Mouse (Mus musculus) lung, embryonic 16.5 days (tissue): ENCODE measurements around the gene Gria4. TPM values are rescaled to one million over a fixed set of nuclear protein-coding genes. Genes with fewer than 3 reads are reported as not detected.
"Not testable (repeated sequence)": the region's sequence is repeated elsewhere in the genome, so short reads cannot be mapped to it uniquely, and the experiment has no call there.

Experiments
- ATAC-seq: fragments of 200-750 bp; cut with Nextera tagmentation; 2 replicates; pipeline ENCODE4 v1.8.0; 2017; ENCODE audit warnings: low read depth, mild to moderate bottlenecking, moderate library complexity
- H3K27ac ChIP-seq: fragments of 300-500 bp; sonication (generic); 2 replicates; pipeline ENCODE4 v1.5.1; 2014; ENCODE audit warnings: mild to moderate bottlenecking, control low read depth, low read length
- H3K27me3 ChIP-seq: fragments of 300-500 bp; sonication (generic); 2 replicates; pipeline ENCODE4 v1.6.1; 2014; ENCODE audit warnings: low read depth, low read length, mixed read lengths; ENCODE audit not compliant: control insufficient read depth, insufficient read depth
- H3K36me3 ChIP-seq: fragments of 300-500 bp; sonication (generic); 2 replicates; pipeline ENCODE4 v1.6.1; 2014; ENCODE audit warnings: low read length; ENCODE audit not compliant: control insufficient read depth, insufficient read depth
- H3K4me1 ChIP-seq: fragments of 300-500 bp; sonication (generic); replicated peaks from 2 replicates; pipeline ENCODE4 v1.6.1; 2014; ENCODE audit warnings: low read length, mixed read lengths; ENCODE audit not compliant: control insufficient read depth, insufficient read depth
- H3K4me2 ChIP-seq: fragments of 300-500 bp; sonication (generic); 2 replicates; pipeline ENCODE4 v1.6.1; 2014; ENCODE audit warnings: low read depth, low read length, control low read depth
- H3K4me3 ChIP-seq: fragments of 300-500 bp; sonication (generic); 2 replicates; pipeline ENCODE4 v1.5.1; 2014; ENCODE audit warnings: mild to moderate bottlenecking, low read length, control low read depth
- H3K9ac ChIP-seq: fragments of 300-500 bp; sonication (generic); 2 replicates; pipeline ENCODE4 v1.6.1; 2014; ENCODE audit warnings: low read length, control low read depth
- H3K9me3 ChIP-seq: fragments of 300-500 bp; sonication (generic); 2 replicates; pipeline ENCODE4 v1.6.1; 2016; ENCODE audit warnings: low read length; ENCODE audit not compliant: control insufficient read depth
- WGBS: fragments of 180-500 bp; shearing (Covaris S2); extraction: QIAGEN DNeasy Blood & Tissue Kit; methylation state at CpG from one replicate; pipeline ENCODE4 v1.1.7; 2014; 5-methylcytosine and 5-hydroxymethylcytosine counted together
- microRNA-seq: library from miRNA; unstranded; fragments of <30 nt; microRNA quantifications from one replicate; pipeline ENCODE4, GENCODE M21; 2016
- polyA plus RNA-seq: library from polyadenylated mRNA; unstranded; fragments of >200 nt; fragmentation: Nextera tagmentation; extraction: Ambion mirVana; gene quantifications from 2 replicates; pipeline ENCODE4 v1.2.1, GENCODE M21; 2015

Gene Gria4
- polyA plus RNA-seq, 1 experiment from 2014 or later = 0.49 TPM

DNA sequence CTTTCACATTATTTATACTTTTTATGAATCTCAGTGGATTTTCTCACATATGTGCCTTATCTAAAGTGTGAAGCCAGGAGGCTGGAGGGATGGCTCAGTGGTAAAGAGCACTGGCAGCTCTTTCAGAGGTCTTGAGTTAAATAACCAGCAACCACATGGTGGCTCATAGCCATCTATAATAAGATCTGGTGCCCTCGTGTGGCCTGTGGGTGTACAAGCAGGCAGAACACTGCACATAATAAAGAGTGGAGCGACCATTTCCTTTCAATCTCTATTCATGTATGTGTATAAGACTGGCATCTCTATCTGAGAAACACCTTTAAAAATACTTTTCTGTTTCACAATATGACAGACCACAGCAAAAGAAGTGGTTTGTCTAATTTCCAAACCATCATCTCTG is 353.1 kb downstream of the Gria4 start:
- WGBS = 21% methylated on average over 2 of the region's 2 CpGs

DNA sequence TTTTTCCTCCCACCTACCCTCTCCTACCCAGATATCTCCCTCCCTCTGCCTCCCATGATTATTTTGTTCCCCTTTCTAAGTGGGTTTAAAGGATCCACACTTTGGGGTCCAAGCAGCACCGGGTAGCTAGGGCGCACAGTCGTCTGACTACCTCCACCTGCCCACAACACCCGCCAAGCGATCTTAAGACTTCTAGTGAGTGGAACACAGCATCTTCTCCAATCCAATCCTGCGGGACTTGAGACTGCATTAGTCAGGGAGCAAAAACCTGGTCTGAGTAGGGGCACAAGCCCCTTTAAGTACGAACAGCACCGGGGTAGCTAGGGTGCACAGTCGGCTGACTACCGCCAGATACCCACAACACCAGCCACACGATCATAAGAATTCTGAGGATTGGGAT is 395.2 kb downstream of the Gria4 start:
- not testable (repeated sequence) for H3K36me3 ChIP-seq, ATAC-seq
- WGBS = 90% methylated on average over 11 of the region's 11 CpGs

More for the DNA sequence above, 353.1 kb downstream of the Gria4 start:
- H3K9me3 ChIP-seq = no peaks in the 10 kb centered on the region
- no peak overlapping the region for H3K27ac ChIP-seq
- no peaks in the 10 kb centered on the region for H3K36me3 ChIP-seq
- H3K4me1 ChIP-seq = no peaks in the 10 kb centered on the region
- no peak overlapping the region for H3K4me2 ChIP-seq
- H3K9ac ChIP-seq = no peak overlapping the region
- no peak overlapping the region for H3K4me3 ChIP-seq
- ATAC-seq = no peak
- no peaks in the 10 kb centered on the region for H3K27me3 ChIP-seq

DNA sequence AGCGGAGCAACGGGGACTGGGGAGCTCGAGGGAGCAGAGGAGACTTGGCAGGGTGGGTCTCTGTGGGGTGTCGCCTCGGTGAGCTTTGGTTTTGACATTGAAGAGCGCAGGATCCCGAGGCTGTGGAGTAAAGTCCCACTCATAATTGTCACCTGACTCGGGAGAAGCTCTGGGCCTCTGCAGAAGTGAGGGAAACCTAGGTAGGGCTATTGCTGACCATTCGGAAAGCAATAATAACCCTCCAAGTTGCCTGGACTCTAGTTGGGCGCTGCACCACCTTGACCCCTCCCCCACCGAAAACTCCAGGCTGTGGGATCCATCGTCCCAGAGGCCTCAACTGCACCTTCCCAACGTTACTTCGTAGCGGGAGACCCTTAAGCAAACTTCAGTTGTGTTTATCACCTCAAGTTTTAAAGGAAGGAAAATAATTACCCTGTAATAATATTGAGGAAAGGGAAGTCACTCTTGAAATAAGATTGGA is 419.4 kb downstream of the Gria4 start:
- 0% methylated on average over 15 of the region's 15 CpGs for WGBS

More for the DNA sequence above, 395.2 kb downstream of the Gria4 start:
- not testable (repeated sequence) for H3K9me3 ChIP-seq, H3K9ac ChIP-seq, H3K27me3 ChIP-seq, H3K27ac ChIP-seq, H3K4me1 ChIP-seq, H3K4me3 ChIP-seq, H3K4me2 ChIP-seq

DNA sequence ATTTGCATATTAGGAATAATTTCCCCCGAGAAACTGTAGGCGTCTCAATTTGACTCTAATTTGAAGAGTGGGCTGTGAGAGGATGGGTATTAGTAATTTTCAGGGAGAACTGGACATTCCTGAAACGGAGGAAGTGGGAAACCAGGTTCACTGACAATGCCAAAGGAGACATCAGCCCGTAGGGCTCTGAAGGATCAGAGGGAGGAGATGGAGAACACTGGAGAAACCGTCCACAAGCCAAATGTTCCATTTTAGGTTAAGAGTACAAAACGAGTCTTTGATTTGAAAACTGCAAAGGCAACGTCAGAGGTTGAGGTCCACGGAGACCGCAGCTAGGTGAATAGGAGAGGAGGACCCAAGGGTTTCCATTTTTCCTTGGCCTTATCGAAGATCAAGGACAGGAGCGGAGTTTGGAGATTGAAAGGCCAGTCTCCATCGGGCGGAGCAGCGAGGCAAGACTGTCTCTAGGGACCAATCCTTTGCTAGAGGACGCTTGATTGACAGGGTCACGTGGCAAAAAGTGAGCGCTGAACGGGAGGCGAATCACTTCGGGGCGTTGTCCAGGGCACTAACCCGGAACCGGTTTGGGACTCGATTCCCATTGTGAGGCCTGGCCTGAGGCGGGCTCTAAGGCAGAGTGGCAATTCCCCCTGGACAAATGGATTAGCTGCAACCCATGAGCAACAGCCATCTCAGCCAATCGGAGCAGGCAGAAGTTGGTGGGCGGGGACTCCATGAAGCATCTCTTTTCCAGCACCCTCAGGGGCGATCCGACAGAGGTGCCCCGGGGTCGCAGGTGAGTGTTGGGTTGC is 420.0 kb downstream of the Gria4 start, which contains the start of gene Msantd4:
TSS of gene Msantd4 (plus strand) at position 735 of the 812 bp plus-strand sequence.
- Histone ChIP-seq H3K27ac (peak within 1 kb of the TSS; percentile 57), H3K9me3 (no peaks in the 10 kb centered on the region), H3K9ac (peak within 1 kb of the TSS; percentile 72), H3K27me3 (no peaks in the 10 kb centered on the region), H3K4me2 (peak within 1 kb of the TSS; percentile 63), H3K36me3 (no peaks in the 10 kb centered on the region), H3K4me1 (0 out of 2 replicates have a peak, but pooled peaks cover 3% of the 10 kb centered on the region), H3K4me3 (peak within 1 kb of the TSS; percentile 74)
- 2% methylated on average over 31 of the region's 31 CpGs for WGBS
- peak; percentile 100 for ATAC-seq

More for the DNA sequence above, 419.4 kb downstream of the Gria4 start:
- ATAC-seq = no peak; the same call in none of the 2 replicates
- H3K36me3 ChIP-seq = 0 out of 2 replicates have a peak, but pooled peaks cover 1% of the 10 kb centered on the region
- H3K4me3 ChIP-seq = peak overlapping the region; percentile 74
- no peaks in the 10 kb centered on the region for H3K9me3 ChIP-seq
- H3K27me3 ChIP-seq = no peaks in the 10 kb centered on the region
- H3K4me2 ChIP-seq = peak overlapping the region; percentile 63
- 0 out of 2 replicates have a peak overlapping the region, but pooled peaks have one; percentile 17 for H3K27ac ChIP-seq
- H3K9ac ChIP-seq = peak overlapping the region; percentile 72
- 0 out of 2 replicates have a peak, but pooled peaks cover 3% of the 10 kb centered on the region for H3K4me1 ChIP-seq

Small RNA genes within 50 kb of the gene (microRNA-seq; reads per million reads assigned to microRNA genes)
- gene Gm23811 (not detected), gene Gm23992 (not detected)
